Mouse (Mus musculus) embryonic facial prominence, embryonic 15.5 days (tissue): ENCODE results near the gene Ap2a1. TPM values are rescaled to one million over a fixed set of nuclear protein-coding genes. Genes with fewer than 3 reads are reported as not detected.
A peak's percentile ranks its signal among the peaks of the same experiment; 100 is the strongest.

ENCODE experiments used
- ATAC-seq: fragments of 200-750 bp; cut with Nextera tagmentation; 2 replicates; pipeline ENCODE4 v1.8.0; 2017; ENCODE audit warnings: low read depth, moderate TSS enrichment; ENCODE audit not compliant: insufficient number of reproducible peaks, low FRiP score, low TSS enrichment
- H3K27ac ChIP-seq: fragments of 300-500 bp; sonication (generic); replicated peaks from 2 replicates; pipeline ENCODE4 v1.5.1; 2015; ENCODE audit warnings: mild to moderate bottlenecking, inconsistent platforms
- H3K27me3 ChIP-seq: fragments of 300-500 bp; sonication (generic); 2 replicates; pipeline ENCODE4 v1.6.1; 2015; ENCODE audit warnings: inconsistent platforms
- H3K36me3 ChIP-seq: fragments of 300-500 bp; sonication (generic); 2 replicates; pipeline ENCODE4 v1.6.1; 2015; ENCODE audit warnings: mild to moderate bottlenecking, inconsistent platforms
- H3K4me1 ChIP-seq: fragments of 300-500 bp; sonication (generic); 2 replicates; pipeline ENCODE4 v1.6.1; 2015; ENCODE audit warnings: inconsistent platforms
- H3K4me2 ChIP-seq: fragments of 300-500 bp; sonication (generic); replicated peaks from 2 replicates; pipeline ENCODE4 v1.6.1; 2015; ENCODE audit warnings: mild to moderate bottlenecking, inconsistent platforms
- H3K4me3 ChIP-seq: fragments of 300-500 bp; sonication (generic); replicated peaks from 2 replicates; pipeline ENCODE4 v1.5.1; 2015; ENCODE audit warnings: mild to moderate bottlenecking, inconsistent platforms
- H3K9ac ChIP-seq: fragments of 300-500 bp; sonication (generic); 2 replicates; pipeline ENCODE4 v1.6.1; 2015; ENCODE audit warnings: inconsistent platforms
- H3K9me3 ChIP-seq: fragments of 300-500 bp; sonication (generic); replicated peaks from 2 replicates; pipeline ENCODE4 v1.6.1; 2016; ENCODE audit warnings: inconsistent platforms
- WGBS: fragments of 180-500 bp; shearing (Covaris S2); methylation state at CpG from one replicate; pipeline ENCODE4 v1.1.7; 2015; 5-methylcytosine and 5-hydroxymethylcytosine counted together
- polyA plus RNA-seq: library from polyadenylated mRNA; unstranded; fragments of >200 nt; fragmentation: Nextera tagmentation; extraction: Ambion mirVana; gene quantifications from 2 replicates; pipeline ENCODE4 v1.2.1, GENCODE M21; 2015

Gene Ap2a1
- polyA plus RNA-seq, 1 experiment from 2014 or later: 76.2 TPM

- no peaks in the 10 kb centered on the region for H3K27me3 ChIP-seq
- H3K9ac ChIP-seq: peak overlapping the region; percentile 50
- peak overlapping the region; percentile 91 for H3K4me2 ChIP-seq
- 3% methylated on average over 45 of the region's 45 CpGs for WGBS
- no peaks in the 10 kb centered on the region for H3K9me3 ChIP-seq
- peaks cover 8% of the 10 kb centered on the region for H3K36me3 ChIP-seq
- ATAC-seq: peak; percentile 45
- H3K27ac ChIP-seq: peak overlapping the region; percentile 95
- H3K4me3 ChIP-seq: peak overlapping the region; percentile 49
- peaks cover 75% of the 10 kb centered on the region for H3K4me1 ChIP-seq
These were observed 74.8 kb downstream of the Ap2a1 start for GRCm38 (mm10) chr7:44854356-44855031.

GRCm38 (mm10) chr7:44853596-44854355 lies 75.5 kb downstream of the Ap2a1 start:
- Histone ChIP-seq H3K27ac (peak overlapping the region; percentile 95), H3K27me3 (no peaks in the 10 kb centered on the region), H3K9me3 (no peaks in the 10 kb centered on the region), H3K9ac (peak overlapping the region; percentile 50), H3K4me2 (peak overlapping the region; percentile 91), H3K36me3 (peaks cover 6% of the 10 kb centered on the region; the same call in 1 of the 2 replicates), H3K4me1 (peaks cover 75% of the 10 kb centered on the region), H3K4me3 (peak overlapping the region; percentile 49)
- 28% methylated on average over 26 of the region's 26 CpGs for WGBS
- no peak for ATAC-seq

GRCm38 (mm10) chr7:44853065-44853464 lies 76.2 kb downstream of the Ap2a1 start:
- Histone ChIP-seq H3K27ac (no peak overlapping the region), H3K9me3 (no peaks in the 10 kb centered on the region), H3K4me3 (no peak overlapping the region), H3K4me2 (no peak overlapping the region), H3K27me3 (no peaks in the 10 kb centered on the region), H3K9ac (no peak overlapping the region), H3K36me3 (peaks cover 6% of the 10 kb centered on the region; the same call in 1 of the 2 replicates), H3K4me1 (peaks cover 69% of the 10 kb centered on the region)
- WGBS: 89% methylated on average over 2 of the region's 2 CpGs
- ATAC-seq: no peak

- Histone ChIP-seq H3K4me2 (no peak overlapping the region), H3K4me1 (peaks cover 69% of the 10 kb centered on the region), H3K27me3 (no peaks in the 10 kb centered on the region), H3K36me3 (peaks cover 6% of the 10 kb centered on the region; the same call in 1 of the 2 replicates), H3K9ac (no peak overlapping the region), H3K9me3 (no peaks in the 10 kb centered on the region), H3K27ac (no peak overlapping the region), H3K4me3 (no peak overlapping the region)
- ATAC-seq: no peak
- WGBS: 88% methylated on average over 36 of the region's 36 CpGs
These were observed 76.9 kb downstream of the Ap2a1 start for GRCm38 (mm10) chr7:44852259-44853027.

- no peaks in the 10 kb centered on the region for H3K27me3 ChIP-seq
- H3K4me3 ChIP-seq: peak overlapping the region; percentile 81; the same call in 1 of the 2 replicates
- H3K4me2 ChIP-seq: peak overlapping the region; percentile 85; the same call in 1 of the 2 replicates
- H3K4me1 ChIP-seq: peaks cover 67% of the 10 kb centered on the region
- no peak overlapping the region for H3K27ac ChIP-seq
- H3K36me3 ChIP-seq: peaks cover 10% of the 10 kb centered on the region
- no peaks in the 10 kb centered on the region for H3K9me3 ChIP-seq
- WGBS: 89% methylated on average over 12 of the region's 12 CpGs
- no peak overlapping the region for H3K9ac ChIP-seq
- ATAC-seq: no peak
These were observed 77.6 kb downstream of the Ap2a1 start for GRCm38 (mm10) chr7:44851625-44852234.

GRCm38 (mm10) chr7:44850789-44851624 lies 78.3 kb downstream of the Ap2a1 start:
- no peak for ATAC-seq
- peak overlapping the region; percentile 100; the same call in 1 of the 2 replicates for H3K27ac ChIP-seq
- H3K9ac ChIP-seq: peak overlapping the region; percentile 80
- peaks cover 60% of the 10 kb centered on the region for H3K4me1 ChIP-seq
- 77% methylated on average over 8 of the region's 8 CpGs for WGBS
- H3K27me3 ChIP-seq: no peaks in the 10 kb centered on the region
- H3K9me3 ChIP-seq: no peaks in the 10 kb centered on the region
- H3K4me3 ChIP-seq: peak overlapping the region; percentile 81
- peak overlapping the region; percentile 85 for H3K4me2 ChIP-seq
- peaks cover 17% of the 10 kb centered on the region for H3K36me3 ChIP-seq

Other genes with a start within 250 kb of the Ap2a1 start
- gene Izumo2, start 220.8 kb downstream of the Ap2a1 start, polyA plus RNA-seq: not detected in 2 replicates
- gene Vrk3, start 181.1 kb downstream of the Ap2a1 start, polyA plus RNA-seq: 32.9 and 35.2 TPM in 2 replicates
- 1.4 and 1.8 TPM in 2 replicates for gene Zfp473, start 178.4 kb downstream of the Ap2a1 start, polyA plus RNA-seq
- 83.9 and 84.0 TPM in 2 replicates for gene Nup62, start 113.4 kb downstream of the Ap2a1 start, polyA plus RNA-seq
- 0.88 and 1.6 TPM in 2 replicates for gene Il4i1, start 113.1 kb downstream of the Ap2a1 start, polyA plus RNA-seq
- gene Atf5, start 112.8 kb downstream of the Ap2a1 start, polyA plus RNA-seq: 12.4 and 14.7 TPM in 2 replicates
- 124 and 127 TPM in 2 replicates for gene Akt1s1, start 80.5 kb downstream of the Ap2a1 start, polyA plus RNA-seq
- gene Tbc1d17, start 80.4 kb downstream of the Ap2a1 start, polyA plus RNA-seq: 86.6 and 89.3 TPM in 2 replicates
- gene Pnkp, start 72.4 kb downstream of the Ap2a1 start, polyA plus RNA-seq: 30.4 and 37.3 TPM in 2 replicates
- 428 and 442 TPM in 2 replicates for gene Ptov1, start 59.7 kb downstream of the Ap2a1 start, polyA plus RNA-seq
- 110 and 122 TPM in 2 replicates for gene Med25, start 36.8 kb downstream of the Ap2a1 start, polyA plus RNA-seq
- 29.4 and 30.1 TPM in 2 replicates for gene Fuz, start 33.4 kb downstream of the Ap2a1 start, polyA plus RNA-seq
- 0.23 TPM in 1 of 2 replicates, not detected in the other for gene Tsks, start 13.7 kb upstream of the Ap2a1 start, polyA plus RNA-seq
- 30.0 and 35.8 TPM in 2 replicates for gene Cpt1c, start 45.4 kb upstream of the Ap2a1 start, polyA plus RNA-seq
- gene Prmt1, start 57.1 kb upstream of the Ap2a1 start, polyA plus RNA-seq: 455 and 479 TPM in 2 replicates
- 109 and 110 TPM in 2 replicates for gene Irf3, start 68.2 kb upstream of the Ap2a1 start, polyA plus RNA-seq
- gene Bcl2l12, start 69.2 kb upstream of the Ap2a1 start, polyA plus RNA-seq: 59.1 and 67.7 TPM in 2 replicates
- gene Scaf1, start 86.9 kb upstream of the Ap2a1 start, polyA plus RNA-seq: 40.7 and 41.9 TPM in 2 replicates
- gene Rras, start 88.5 kb upstream of the Ap2a1 start, polyA plus RNA-seq: 41.3 and 47.6 TPM in 2 replicates
- gene Prr12, start 123.4 kb upstream of the Ap2a1 start, polyA plus RNA-seq: 11.9 and 12.1 TPM in 2 replicates
- 68.5 and 73.6 TPM in 2 replicates for gene Nosip, start 132.9 kb upstream of the Ap2a1 start, polyA plus RNA-seq
- gene Prrg2, start 133.2 kb upstream of the Ap2a1 start, polyA plus RNA-seq: 26.0 and 26.9 TPM in 2 replicates
- 520 and 531 TPM in 2 replicates for gene Rcn3, start 162.7 kb upstream of the Ap2a1 start, polyA plus RNA-seq
- gene Fcgrt, start 174.4 kb upstream of the Ap2a1 start, polyA plus RNA-seq: 126 and 135 TPM in 2 replicates
- 1,509 and 1,523 TPM in 2 replicates for gene Rps11, start 194.9 kb upstream of the Ap2a1 start, polyA plus RNA-seq
- gene Rpl13a, start 199.3 kb upstream of the Ap2a1 start, polyA plus RNA-seq: 1,369 and 1,440 TPM in 2 replicates
- gene Gm45713, start 206.7 kb upstream of the Ap2a1 start, polyA plus RNA-seq: 0.12 and 0.37 TPM in 2 replicates
- gene Flt3l, start 206.9 kb upstream of the Ap2a1 start, polyA plus RNA-seq: 2.6 and 3.4 TPM in 2 replicates
- gene Pih1d1, start 224.8 kb upstream of the Ap2a1 start, polyA plus RNA-seq: 81.2 and 87.5 TPM in 2 replicates
- gene Aldh16a1, start 225.1 kb upstream of the Ap2a1 start, polyA plus RNA-seq: 43.7 and 47.1 TPM in 2 replicates
- gene Slc17a7, start 234.5 kb upstream of the Ap2a1 start, polyA plus RNA-seq: 0.33 and 0.39 TPM in 2 replicates